Mouse (Mus musculus): ENCODE results near the gene Ros1. TPM values are rescaled to one million over a fixed set of nuclear protein-coding genes. Genes with fewer than 3 reads are reported as not detected.
A peak's percentile ranks its signal among the peaks of the same experiment; 100 is the strongest.

Ros1 gene
- polyA plus RNA-seq, 1 experiment from 2014 or later: not detected

- H3K27ac ChIP-seq (ENCODE audit: low read depth, low read length): 0 out of 2 replicates have a peak overlapping the region, but pooled peaks have one; percentile 0
- H3K9me3 ChIP-seq (ENCODE audit: control insufficient read depth, low read length): no peaks in the 10 kb centered on the region
- no peaks in the 10 kb centered on the region for H3K36me3 ChIP-seq (ENCODE audit: control insufficient read depth, insufficient read depth, low read length)
- peak; percentile 40 for DNase-seq (ENCODE audit: low spot score)
- WGBS: 10% methylated on average over 21 of the region's 21 CpGs
- peak overlapping the region; percentile 80 for H3K4me3 ChIP-seq (ENCODE audit: low read depth, low read length)
- ATAC-seq (replicated peaks; ENCODE audit: low FRiP score): 0 out of 2 replicates have a peak, but pooled peaks have one; percentile 48
- no peaks in the 10 kb centered on the region for H3K27me3 ChIP-seq (replicated peaks; ENCODE audit: control insufficient read depth, insufficient read depth, low read length)
- H3K4me2 ChIP-seq: peak overlapping the region; percentile 93
- 0 out of 2 replicates have a peak overlapping the region, but pooled peaks have one; percentile 31 for H3K9ac ChIP-seq (ENCODE audit: low read depth, low read length)
- no peaks in the 10 kb centered on the region for H3K4me1 ChIP-seq (replicated peaks; ENCODE audit: control insufficient read depth, insufficient read depth, low read length)
These were observed 37.4 kb upstream of the Ros1 start for GRCm38 (mm10) chr10:52232196-52233176.

- Histone ChIP-seq H3K27me3 (replicated peaks; ENCODE audit: control insufficient read depth, insufficient read depth, low read length) (no peaks in the 10 kb centered on the region), H3K36me3 (ENCODE audit: control insufficient read depth, insufficient read depth, low read length) (no peaks in the 10 kb centered on the region), H3K9me3 (ENCODE audit: control insufficient read depth, low read length) (no peaks in the 10 kb centered on the region), H3K4me1 (replicated peaks; ENCODE audit: control insufficient read depth, insufficient read depth, low read length) (no peaks in the 10 kb centered on the region), H3K4me3 (ENCODE audit: low read depth, low read length) (no peak overlapping the region), H3K4me2 (no peak overlapping the region), H3K27ac (ENCODE audit: low read depth, low read length) (no peak overlapping the region), H3K9ac (ENCODE audit: low read depth, low read length) (no peak overlapping the region)
- DNase-seq (ENCODE audit: low spot score) (no peak), ATAC-seq (replicated peaks; ENCODE audit: low FRiP score) (no peak)
- WGBS: 82% methylated on average over 3 of the region's 3 CpGs
These were observed 24.6 kb upstream of the Ros1 start for GRCm38 (mm10) chr10:52219600-52219999.

- no peak for ATAC-seq (replicated peaks; ENCODE audit: low FRiP score)
- WGBS: 55% methylated on average over 7 of the region's 7 CpGs
- no peaks in the 10 kb centered on the region for H3K27me3 ChIP-seq (replicated peaks; ENCODE audit: control insufficient read depth, insufficient read depth, low read length)
These were observed 22.5 kb upstream of the Ros1 start for GRCm38 (mm10) chr10:52217564-52217934.

GRCm38 (mm10) chr10:52216797-52217563, 21.9 kb upstream of the Ros1 start:
- H3K9me3 ChIP-seq (ENCODE audit: control insufficient read depth, low read length): no peaks in the 10 kb centered on the region
- WGBS: 23% methylated on average over 7 of the region's 7 CpGs
- H3K36me3 ChIP-seq (ENCODE audit: control insufficient read depth, insufficient read depth, low read length): no peaks in the 10 kb centered on the region
- DNase-seq (ENCODE audit: low spot score): no peak
- H3K27ac ChIP-seq (ENCODE audit: low read depth, low read length): no peak overlapping the region
- H3K4me2 ChIP-seq: no peak overlapping the region
- H3K27me3 ChIP-seq (replicated peaks; ENCODE audit: control insufficient read depth, insufficient read depth, low read length): no peaks in the 10 kb centered on the region
- no peaks in the 10 kb centered on the region for H3K4me1 ChIP-seq (replicated peaks; ENCODE audit: control insufficient read depth, insufficient read depth, low read length)
- H3K4me3 ChIP-seq (ENCODE audit: low read depth, low read length): no peak overlapping the region
- no peak overlapping the region for H3K9ac ChIP-seq (ENCODE audit: low read depth, low read length)
- 0 out of 2 replicates have a peak, but pooled peaks have one; percentile 34 for ATAC-seq (replicated peaks; ENCODE audit: low FRiP score)

More at GRCm38 (mm10) chr10:52217564-52217934, 22.5 kb upstream of the Ros1 start:
- Histone ChIP-seq H3K9me3 (ENCODE audit: control insufficient read depth, low read length) (no peaks in the 10 kb centered on the region), H3K4me2 (no peak overlapping the region), H3K27ac (ENCODE audit: low read depth, low read length) (no peak overlapping the region), H3K36me3 (ENCODE audit: control insufficient read depth, insufficient read depth, low read length) (no peaks in the 10 kb centered on the region), H3K9ac (ENCODE audit: low read depth, low read length) (no peak overlapping the region), H3K4me3 (ENCODE audit: low read depth, low read length) (no peak overlapping the region), H3K4me1 (replicated peaks; ENCODE audit: control insufficient read depth, insufficient read depth, low read length) (no peaks in the 10 kb centered on the region)
- no peak for DNase-seq (ENCODE audit: low spot score)

- no peak overlapping the region for H3K9ac ChIP-seq (ENCODE audit: low read depth, low read length)
- H3K4me1 ChIP-seq (replicated peaks; ENCODE audit: control insufficient read depth, insufficient read depth, low read length): no peaks in the 10 kb centered on the region
- no peaks in the 10 kb centered on the region for H3K9me3 ChIP-seq (ENCODE audit: control insufficient read depth, low read length)
- 20% methylated on average over 2 of the region's 2 CpGs for WGBS
- DNase-seq (ENCODE audit: low spot score) (no peak), ATAC-seq (replicated peaks; ENCODE audit: low FRiP score) (no peak)
- H3K27ac ChIP-seq (ENCODE audit: low read depth, low read length): no peak overlapping the region
- no peak overlapping the region for H3K4me2 ChIP-seq
- no peak overlapping the region for H3K4me3 ChIP-seq (ENCODE audit: low read depth, low read length)
- H3K36me3 ChIP-seq (ENCODE audit: control insufficient read depth, insufficient read depth, low read length): no peaks in the 10 kb centered on the region
- H3K27me3 ChIP-seq (replicated peaks; ENCODE audit: control insufficient read depth, insufficient read depth, low read length): no peaks in the 10 kb centered on the region
These were observed 20.3 kb upstream of the Ros1 start for GRCm38 (mm10) chr10:52215267-52215818.

- WGBS: 63% methylated on average over 2 of the region's 2 CpGs
- DNase-seq (ENCODE audit: low spot score): no peak
- no peak for ATAC-seq (replicated peaks; ENCODE audit: low FRiP score)
These were observed 9.0 kb upstream of the Ros1 start for GRCm38 (mm10) chr10:52204006-52204405.

GRCm38 (mm10) chr10:52185900-52186299, 9.1 kb downstream of the Ros1 start:
- no peak for ATAC-seq (replicated peaks; ENCODE audit: low FRiP score)
- H3K4me3 ChIP-seq (ENCODE audit: low read depth, low read length): no peak overlapping the region
- H3K4me2 ChIP-seq: no peak overlapping the region
- DNase-seq (ENCODE audit: low spot score): no peak
- 71% methylated on average over 4 of the region's 4 CpGs for WGBS
- H3K27me3 ChIP-seq (replicated peaks; ENCODE audit: control insufficient read depth, insufficient read depth, low read length): no peaks in the 10 kb centered on the region
- H3K9me3 ChIP-seq (ENCODE audit: control insufficient read depth, low read length): no peaks in the 10 kb centered on the region
- H3K4me1 ChIP-seq (replicated peaks; ENCODE audit: control insufficient read depth, insufficient read depth, low read length): no peaks in the 10 kb centered on the region
- H3K36me3 ChIP-seq (ENCODE audit: control insufficient read depth, insufficient read depth, low read length): no peaks in the 10 kb centered on the region
- no peak overlapping the region for H3K27ac ChIP-seq (ENCODE audit: low read depth, low read length)
- no peak overlapping the region for H3K9ac ChIP-seq (ENCODE audit: low read depth, low read length)

More at GRCm38 (mm10) chr10:52204006-52204405, 9.0 kb upstream of the Ros1 start:
- Histone ChIP-seq H3K27ac (ENCODE audit: low read depth, low read length) (no peak overlapping the region), H3K4me3 (ENCODE audit: low read depth, low read length) (no peak overlapping the region), H3K9me3 (ENCODE audit: control insufficient read depth, low read length) (no peaks in the 10 kb centered on the region), H3K9ac (ENCODE audit: low read depth, low read length) (no peak overlapping the region), H3K4me1 (replicated peaks; ENCODE audit: control insufficient read depth, insufficient read depth, low read length) (no peaks in the 10 kb centered on the region), H3K4me2 (no peak overlapping the region), H3K27me3 (replicated peaks; ENCODE audit: control insufficient read depth, insufficient read depth, low read length) (no peaks in the 10 kb centered on the region), H3K36me3 (ENCODE audit: control insufficient read depth, insufficient read depth, low read length) (no peaks in the 10 kb centered on the region)

- no peak overlapping the region for H3K9ac ChIP-seq (ENCODE audit: low read depth, low read length)
- no peaks in the 10 kb centered on the region for H3K36me3 ChIP-seq (ENCODE audit: control insufficient read depth, insufficient read depth, low read length)
- DNase-seq (ENCODE audit: low spot score) (no peak), ATAC-seq (replicated peaks; ENCODE audit: low FRiP score) (no peak)
- no peak overlapping the region for H3K27ac ChIP-seq (ENCODE audit: low read depth, low read length)
- H3K27me3 ChIP-seq (replicated peaks; ENCODE audit: control insufficient read depth, insufficient read depth, low read length): no peaks in the 10 kb centered on the region
- H3K9me3 ChIP-seq (ENCODE audit: control insufficient read depth, low read length): no peaks in the 10 kb centered on the region
- no peak overlapping the region for H3K4me3 ChIP-seq (ENCODE audit: low read depth, low read length)
- no peak overlapping the region for H3K4me2 ChIP-seq
- WGBS: 72% methylated on average over 3 of the region's 3 CpGs
- H3K4me1 ChIP-seq (replicated peaks; ENCODE audit: control insufficient read depth, insufficient read depth, low read length): no peaks in the 10 kb centered on the region
These were observed 12.2 kb downstream of the Ros1 start for GRCm38 (mm10) chr10:52182878-52183277.
